Mouse (Mus musculus): ENCODE measurements around the gene Myo15b.

Myo15b gene

GRCm38 (mm10) chr11:115876438-115876837 lies 18.2 kb downstream of the Myo15b start:
- DNase-seq = no peak

GRCm38 (mm10) chr11:115877174-115877755 lies 19.1 kb downstream of the Myo15b start:
- no peak for DNase-seq

GRCm38 (mm10) chr11:115878071-115878470 lies 19.9 kb downstream of the Myo15b start:
- no peak for DNase-seq

- no peak for DNase-seq
Measured at GRCm38 (mm10) chr11:115881002-115881401, 22.8 kb downstream of the Myo15b start.

GRCm38 (mm10) chr11:115883251-115883650 lies 25.0 kb downstream of the Myo15b start:
- no peak for DNase-seq

- no peak for DNase-seq
Measured at GRCm38 (mm10) chr11:115884361-115884760, 26.2 kb downstream of the Myo15b start.

- no peak for DNase-seq
Measured at GRCm38 (mm10) chr11:115885281-115885680, 27.1 kb downstream of the Myo15b start.

- no peak for DNase-seq
Measured at GRCm38 (mm10) chr11:115886446-115886845, 28.2 kb downstream of the Myo15b start.

GRCm38 (mm10) chr11:115888020-115888419 lies 29.8 kb downstream of the Myo15b start:
- no peak for DNase-seq

- DNase-seq = no peak
Measured at GRCm38 (mm10) chr11:115889159-115889558, 31.0 kb downstream of the Myo15b start.

GRCm38 (mm10) chr11:115892213-115892612 lies 34.0 kb downstream of the Myo15b start:
- DNase-seq = no peak

- no peak for DNase-seq
Measured at GRCm38 (mm10) chr11:115893071-115893470, 34.9 kb downstream of the Myo15b start.

GRCm38 (mm10) chr11:115894755-115895520 lies 36.7 kb downstream of the Myo15b start:
- DNase-seq = peak; percentile 40 to 55

GRCm38 (mm10) chr11:115898446-115898845 lies 40.2 kb downstream of the Myo15b start:
- no peak for DNase-seq

GRCm38 (mm10) chr11:115898886-115899285 lies 40.7 kb downstream of the Myo15b start:
- peak; percentile 75 to 81 for DNase-seq

- no peak for DNase-seq
Measured at GRCm38 (mm10) chr11:115899486-115900266, 41.5 kb downstream of the Myo15b start, which contains the start of gene Smim5. Gene Smim5, plus strand, starts transcription at chr11:115899966.

- no peak for DNase-seq
Measured at GRCm38 (mm10) chr11:115900561-115901337, 42.5 kb downstream of the Myo15b start.

GRCm38 (mm10) chr11:115901338-115902161 lies 43.3 kb downstream of the Myo15b start:
- no peak for DNase-seq

GRCm38 (mm10) chr11:115902177-115902576 lies 44.0 kb downstream of the Myo15b start:
- no peak for DNase-seq

- no peak for DNase-seq
Measured at GRCm38 (mm10) chr11:115902831-115903230, 44.6 kb downstream of the Myo15b start.

- no peak for DNase-seq
Measured at GRCm38 (mm10) chr11:115903384-115904230, 45.4 kb downstream of the Myo15b start.
